Mouse (Mus musculus): ENCODE data around the gene Ap3b1. TPM values are rescaled to one million over a fixed set of nuclear protein-coding genes. Genes with fewer than 3 reads are reported as not detected.

Ap3b1 gene
- polyA plus RNA-seq, 1 experiment from 2014 or later: 34.4 TPM

- no peak overlapping the region for H3K27ac ChIP-seq (replicated peaks in 1 of 2; ENCODE audit: control insufficient read depth in 1 of 2, insufficient read depth in 1 of 2, low read depth in 2 of 2, low read length in 2 of 2)
- ATAC-seq (ENCODE audit: insufficient number of reproducible peaks, insufficient read depth, low FRiP score, low read depth): no peak
- WGBS: 91% methylated on average over 12 of the region's 12 CpGs
These were observed 95.4 kb downstream of the Ap3b1 start for GRCm38 (mm10) chr13:94454131-94454530.

GRCm38 (mm10) chr13:94459143-94459542 is 100.4 kb downstream of the Ap3b1 start:
- no peak for ATAC-seq (ENCODE audit: insufficient number of reproducible peaks, insufficient read depth, low FRiP score, low read depth)

More at GRCm38 (mm10) chr13:94454131-94454530, 95.4 kb downstream of the Ap3b1 start:
- H3K9ac ChIP-seq (ENCODE audit: low read length): no peak overlapping the region
- no peak overlapping the region for H3K4me3 ChIP-seq (ENCODE audit: control insufficient read depth in 1 of 2, insufficient read depth in 1 of 2, low read depth in 1 of 2, low read length in 2 of 2)
- no peak overlapping the region for H3K4me2 ChIP-seq (ENCODE audit: low read length)
- H3K27me3 ChIP-seq (ENCODE audit: control insufficient read depth, insufficient read depth, low read length): no peaks in the 10 kb centered on the region
- H3K4me1 ChIP-seq (ENCODE audit: control insufficient read depth in 2 of 2, insufficient read depth in 2 of 2, low read length in 2 of 2): no peaks in the 10 kb centered on the region
- peaks cover 48% of the 10 kb centered on the region for H3K36me3 ChIP-seq (ENCODE audit: control insufficient read depth, insufficient read depth, low read length)
- no peaks in the 10 kb centered on the region for H3K9me3 ChIP-seq (ENCODE audit: control insufficient read depth, low read length)

GRCm38 (mm10) chr13:94464221-94464620 is 105.5 kb downstream of the Ap3b1 start:
- no peaks in the 10 kb centered on the region for H3K27me3 ChIP-seq (ENCODE audit: control insufficient read depth, insufficient read depth, low read length)
- no peak for ATAC-seq (ENCODE audit: insufficient number of reproducible peaks, insufficient read depth, low FRiP score, low read depth)
- 35% methylated on average over 2 of the region's 2 CpGs for WGBS
- no peaks in the 10 kb centered on the region for H3K4me1 ChIP-seq (ENCODE audit: control insufficient read depth in 2 of 2, insufficient read depth in 2 of 2, low read length in 2 of 2)
- H3K4me2 ChIP-seq (ENCODE audit: low read length): no peak overlapping the region
- H3K9me3 ChIP-seq (ENCODE audit: control insufficient read depth, low read length): no peaks in the 10 kb centered on the region
- no peak overlapping the region for H3K4me3 ChIP-seq (ENCODE audit: control insufficient read depth in 1 of 2, insufficient read depth in 1 of 2, low read depth in 1 of 2, low read length in 2 of 2)
- H3K36me3 ChIP-seq (ENCODE audit: control insufficient read depth, insufficient read depth, low read length): peaks cover 38% of the 10 kb centered on the region
- H3K27ac ChIP-seq (replicated peaks in 1 of 2; ENCODE audit: control insufficient read depth in 1 of 2, insufficient read depth in 1 of 2, low read depth in 2 of 2, low read length in 2 of 2): no peak overlapping the region
- H3K9ac ChIP-seq (ENCODE audit: low read length): no peak overlapping the region

More at GRCm38 (mm10) chr13:94459143-94459542, 100.4 kb downstream of the Ap3b1 start:
- H3K27me3 ChIP-seq (ENCODE audit: control insufficient read depth, insufficient read depth, low read length): no peaks in the 10 kb centered on the region
- no peak overlapping the region for H3K4me3 ChIP-seq (ENCODE audit: control insufficient read depth in 1 of 2, insufficient read depth in 1 of 2, low read depth in 1 of 2, low read length in 2 of 2)
- WGBS: 68% methylated on average over 4 of the region's 4 CpGs
- no peaks in the 10 kb centered on the region for H3K9me3 ChIP-seq (ENCODE audit: control insufficient read depth, low read length)
- no peaks in the 10 kb centered on the region for H3K4me1 ChIP-seq (ENCODE audit: control insufficient read depth in 2 of 2, insufficient read depth in 2 of 2, low read length in 2 of 2)
- H3K4me2 ChIP-seq (ENCODE audit: low read length): no peak overlapping the region
- peaks cover 64% of the 10 kb centered on the region for H3K36me3 ChIP-seq (ENCODE audit: control insufficient read depth, insufficient read depth, low read length)
- H3K9ac ChIP-seq (ENCODE audit: low read length): no peak overlapping the region
- no peak overlapping the region for H3K27ac ChIP-seq (replicated peaks in 1 of 2; ENCODE audit: control insufficient read depth in 1 of 2, insufficient read depth in 1 of 2, low read depth in 2 of 2, low read length in 2 of 2)

- H3K9me3 ChIP-seq (ENCODE audit: control insufficient read depth, low read length): no peaks in the 10 kb centered on the region
- WGBS: 100% methylated on average over 1 of the region's 1 CpGs
- no peak overlapping the region for H3K4me2 ChIP-seq (ENCODE audit: low read length)
- no peak overlapping the region for H3K4me3 ChIP-seq (ENCODE audit: control insufficient read depth in 1 of 2, insufficient read depth in 1 of 2, low read depth in 1 of 2, low read length in 2 of 2)
- no peaks in the 10 kb centered on the region for H3K27me3 ChIP-seq (ENCODE audit: control insufficient read depth, insufficient read depth, low read length)
- ATAC-seq (ENCODE audit: insufficient number of reproducible peaks, insufficient read depth, low FRiP score, low read depth): no peak
- H3K27ac ChIP-seq (replicated peaks in 1 of 2; ENCODE audit: control insufficient read depth in 1 of 2, insufficient read depth in 1 of 2, low read depth in 2 of 2, low read length in 2 of 2): no peak overlapping the region
- peaks cover 35% of the 10 kb centered on the region for H3K36me3 ChIP-seq (ENCODE audit: control insufficient read depth, insufficient read depth, low read length)
- no peaks in the 10 kb centered on the region for H3K4me1 ChIP-seq (ENCODE audit: control insufficient read depth in 2 of 2, insufficient read depth in 2 of 2, low read length in 2 of 2)
- H3K9ac ChIP-seq (ENCODE audit: low read length): no peak overlapping the region
These were observed 109.8 kb downstream of the Ap3b1 start for GRCm38 (mm10) chr13:94468551-94468950.

GRCm38 (mm10) chr13:94471009-94471672 is 112.4 kb downstream of the Ap3b1 start:
- Histone ChIP-seq H3K4me3 (ENCODE audit: control insufficient read depth in 1 of 2, insufficient read depth in 1 of 2, low read depth in 1 of 2, low read length in 2 of 2) (no peak overlapping the region), H3K4me1 (ENCODE audit: control insufficient read depth in 2 of 2, insufficient read depth in 2 of 2, low read length in 2 of 2) (no peaks in the 10 kb centered on the region), H3K27ac (replicated peaks in 1 of 2; ENCODE audit: control insufficient read depth in 1 of 2, insufficient read depth in 1 of 2, low read depth in 2 of 2, low read length in 2 of 2) (no peak overlapping the region), H3K9me3 (ENCODE audit: control insufficient read depth, low read length) (no peaks in the 10 kb centered on the region), H3K36me3 (ENCODE audit: control insufficient read depth, insufficient read depth, low read length) (peaks cover 37% of the 10 kb centered on the region), H3K9ac (ENCODE audit: low read length) (no peak overlapping the region), H3K4me2 (ENCODE audit: low read length) (no peak overlapping the region), H3K27me3 (ENCODE audit: control insufficient read depth, insufficient read depth, low read length) (no peaks in the 10 kb centered on the region)
- WGBS: 94% methylated on average over 11 of the region's 11 CpGs
- ATAC-seq (ENCODE audit: insufficient number of reproducible peaks, insufficient read depth, low FRiP score, low read depth): no peak

- WGBS: 93% methylated on average over 3 of the region's 3 CpGs
- Histone ChIP-seq H3K36me3 (ENCODE audit: control insufficient read depth, insufficient read depth, low read length) (peaks cover 76% of the 10 kb centered on the region), H3K9ac (ENCODE audit: low read length) (no peak overlapping the region), H3K4me1 (ENCODE audit: control insufficient read depth in 2 of 2, insufficient read depth in 2 of 2, low read length in 2 of 2) (no peaks in the 10 kb centered on the region), H3K9me3 (ENCODE audit: control insufficient read depth, low read length) (no peaks in the 10 kb centered on the region), H3K4me2 (ENCODE audit: low read length) (no peak overlapping the region), H3K27me3 (ENCODE audit: control insufficient read depth, insufficient read depth, low read length) (no peaks in the 10 kb centered on the region), H3K4me3 (ENCODE audit: control insufficient read depth in 1 of 2, insufficient read depth in 1 of 2, low read depth in 1 of 2, low read length in 2 of 2) (no peak overlapping the region), H3K27ac (replicated peaks in 1 of 2; ENCODE audit: control insufficient read depth in 1 of 2, insufficient read depth in 1 of 2, low read depth in 2 of 2, low read length in 2 of 2) (no peak overlapping the region)
- ATAC-seq (ENCODE audit: insufficient number of reproducible peaks, insufficient read depth, low FRiP score, low read depth): no peak
These were observed 117.4 kb downstream of the Ap3b1 start for GRCm38 (mm10) chr13:94476208-94476607.

- WGBS: 87% methylated on average over 7 of the region's 7 CpGs
These were observed 121.5 kb downstream of the Ap3b1 start for GRCm38 (mm10) chr13:94480256-94480655.

GRCm38 (mm10) chr13:94490684-94491083 is 131.9 kb downstream of the Ap3b1 start:
- H3K27me3 ChIP-seq (ENCODE audit: control insufficient read depth, insufficient read depth, low read length): no peaks in the 10 kb centered on the region
- no peak overlapping the region for H3K4me3 ChIP-seq (ENCODE audit: control insufficient read depth in 1 of 2, insufficient read depth in 1 of 2, low read depth in 1 of 2, low read length in 2 of 2)
- no peaks in the 10 kb centered on the region for H3K4me1 ChIP-seq (ENCODE audit: control insufficient read depth in 2 of 2, insufficient read depth in 2 of 2, low read length in 2 of 2)
- H3K9me3 ChIP-seq (ENCODE audit: control insufficient read depth, low read length): no peaks in the 10 kb centered on the region
- no peak overlapping the region for H3K4me2 ChIP-seq (ENCODE audit: low read length)
- H3K27ac ChIP-seq (replicated peaks in 1 of 2; ENCODE audit: control insufficient read depth in 1 of 2, insufficient read depth in 1 of 2, low read depth in 2 of 2, low read length in 2 of 2): no peak overlapping the region
- WGBS: 96% methylated on average over 3 of the region's 3 CpGs
- H3K36me3 ChIP-seq (ENCODE audit: control insufficient read depth, insufficient read depth, low read length): peaks cover 34% of the 10 kb centered on the region
- H3K9ac ChIP-seq (ENCODE audit: low read length): no peak overlapping the region
- ATAC-seq (ENCODE audit: insufficient number of reproducible peaks, insufficient read depth, low FRiP score, low read depth): no peak

More at GRCm38 (mm10) chr13:94480256-94480655, 121.5 kb downstream of the Ap3b1 start:
- no peak for ATAC-seq (ENCODE audit: insufficient number of reproducible peaks, insufficient read depth, low FRiP score, low read depth)
- H3K36me3 ChIP-seq (ENCODE audit: control insufficient read depth, insufficient read depth, low read length): peaks cover 84% of the 10 kb centered on the region
- H3K27me3 ChIP-seq (ENCODE audit: control insufficient read depth, insufficient read depth, low read length): no peaks in the 10 kb centered on the region
- H3K27ac ChIP-seq (replicated peaks in 1 of 2; ENCODE audit: control insufficient read depth in 1 of 2, insufficient read depth in 1 of 2, low read depth in 2 of 2, low read length in 2 of 2): no peak overlapping the region
- H3K9me3 ChIP-seq (ENCODE audit: control insufficient read depth, low read length): 0 out of 2 replicates have a peak, but pooled peaks cover 4% of the 10 kb centered on the region
- no peak overlapping the region for H3K9ac ChIP-seq (ENCODE audit: low read length)
- H3K4me3 ChIP-seq (ENCODE audit: control insufficient read depth in 1 of 2, insufficient read depth in 1 of 2, low read depth in 1 of 2, low read length in 2 of 2): no peak overlapping the region
- no peaks in the 10 kb centered on the region for H3K4me1 ChIP-seq (ENCODE audit: control insufficient read depth in 2 of 2, insufficient read depth in 2 of 2, low read length in 2 of 2)
- H3K4me2 ChIP-seq (ENCODE audit: low read length): no peak overlapping the region

Data from heart, embryonic 14.5 days (tissue).